Mouse (Mus musculus): ENCODE data around the gene Ube2g1. TPM values are rescaled to one million over a fixed set of nuclear protein-coding genes. Genes with fewer than 3 reads are reported as not detected.
A peak's percentile ranks its signal among the peaks of the same experiment; 100 is the strongest.
"Not testable (repeated sequence)": the region's sequence is repeated elsewhere in the genome, so short reads cannot be mapped to it uniquely, and the experiment has no call there.

Gene Ube2g1
- total RNA-seq, 4 experiments from 2014 or later, result 76.7 to 101 (median 81.9) TPM

- DNase-seq (ENCODE audit: low spot score in 2 of 2), result peak; percentile 93 to 94
Observed at GRCm38 (mm10) chr11:72689551-72690510, 82.7 kb downstream of the Ube2g1 start, which contains the start of gene Ankfy1. Ankfy1 (plus strand) TSS chr11:72690006.

GRCm38 (mm10) chr11:72692353-72692752 is 85.3 kb downstream of the Ube2g1 start:
- DNase-seq (ENCODE audit: low spot score in 2 of 2), result no peak

GRCm38 (mm10) chr11:72695025-72695424 is 87.9 kb downstream of the Ube2g1 start:
- no peak for DNase-seq (ENCODE audit: low spot score in 2 of 2)

- no peak for DNase-seq (ENCODE audit: low spot score in 2 of 2)
Observed at GRCm38 (mm10) chr11:72696368-72696971, 89.4 kb downstream of the Ube2g1 start.

- DNase-seq (ENCODE audit: low spot score in 2 of 2), result no peak
Observed at GRCm38 (mm10) chr11:72697323-72697722, 90.2 kb downstream of the Ube2g1 start.

- not testable (repeated sequence) for DNase-seq (ENCODE audit: low spot score in 2 of 2)
Observed at GRCm38 (mm10) chr11:72705111-72705510, 98.0 kb downstream of the Ube2g1 start.

GRCm38 (mm10) chr11:72712721-72713120 is 105.6 kb downstream of the Ube2g1 start:
- peak in 1 of 2 experiments; percentile 16 for DNase-seq (ENCODE audit: low spot score in 2 of 2)

GRCm38 (mm10) chr11:72718161-72718560 is 111.1 kb downstream of the Ube2g1 start:
- DNase-seq (ENCODE audit: low spot score in 2 of 2), result no peak

- DNase-seq (ENCODE audit: low spot score in 2 of 2), result no peak
Observed at GRCm38 (mm10) chr11:72723165-72723564, 116.1 kb downstream of the Ube2g1 start.

GRCm38 (mm10) chr11:72723871-72724270 is 116.8 kb downstream of the Ube2g1 start:
- no peak for DNase-seq (ENCODE audit: low spot score in 2 of 2)

GRCm38 (mm10) chr11:72726023-72726422 is 118.9 kb downstream of the Ube2g1 start:
- no peak for DNase-seq (ENCODE audit: low spot score in 2 of 2)

- DNase-seq (ENCODE audit: low spot score in 2 of 2), result no peak
Observed at GRCm38 (mm10) chr11:72733736-72734135, 126.7 kb downstream of the Ube2g1 start.

GRCm38 (mm10) chr11:72734840-72735518 is 127.9 kb downstream of the Ube2g1 start:
- peak in 1 of 2 experiments; percentile 9 for DNase-seq (ENCODE audit: low spot score in 2 of 2)

GRCm38 (mm10) chr11:72735519-72735860 is 128.4 kb downstream of the Ube2g1 start:
- no peak for DNase-seq (ENCODE audit: low spot score in 2 of 2)

Small RNA genes lying within 50 kb of the gene (microRNA-seq; reads per million reads assigned to microRNA genes)
- gene Gm25678, result not detected

Other genes starting within 250 kb of the Ube2g1 start
- gene Tekt1, start 244.8 kb upstream of the Ube2g1 start, total RNA-seq (2022), result 1 to 10 TPM in 3 of 4 experiments, under 1 TPM in 1; 0.92 to 3.3 (median 2.5) TPM
- 100 to 1,000 TPM; 270 to 439 (median 347) TPM for gene Smtnl2, start 195.6 kb upstream of the Ube2g1 start, total RNA-seq (2022)
- gene Ggt6, start 171.8 kb upstream of the Ube2g1 start, total RNA-seq (2022), result 1 to 10 TPM; 1.9 to 5.4 (median 3.8) TPM
- gene Mybbp1a, start 165.9 kb upstream of the Ube2g1 start, total RNA-seq (2022), result 10 to 100 TPM; 54.6 to 66.0 (median 57.1) TPM
- gene Spns2, start 117.4 kb upstream of the Ube2g1 start, total RNA-seq (2022), result 10 to 100 TPM; 32.1 to 69.6 (median 54.1) TPM
- under 1 TPM in 3 of 4 experiments, not detected in 1; 0.29 to 0.38 (median 0.31) TPM for gene Spns3, start 56.8 kb upstream of the Ube2g1 start, total RNA-seq (2022)
- gene Ankfy1, start 82.7 kb downstream of the Ube2g1 start, total RNA-seq (2022), result 1 to 10 TPM; 5.6 to 9.2 (median 8.1) TPM
- gene Cyb5d2, start 188.9 kb downstream of the Ube2g1 start, total RNA-seq (2022), result 10 to 100 TPM; 20.2 to 24.0 (median 22.2) TPM
- gene Zzef1, start 188.9 kb downstream of the Ube2g1 start, total RNA-seq (2022), result 10 to 100 TPM; 10.8 to 13.0 (median 11.8) TPM